Mouse (Mus musculus): ENCODE data around the gene Vmn1r232. TPM values are rescaled to one million over a fixed set of nuclear protein-coding genes. Genes with fewer than 3 reads are reported as not detected.

The Vmn1r232 gene
- not detected for polyA plus RNA-seq (2014; fragmentation: Illumina TruSeq; extraction: RNeasy Lipid Tissue Mini Kit (QIAGEN cat#74804); ENCODE audit: low read depth, low replicate concordance)

DNA sequence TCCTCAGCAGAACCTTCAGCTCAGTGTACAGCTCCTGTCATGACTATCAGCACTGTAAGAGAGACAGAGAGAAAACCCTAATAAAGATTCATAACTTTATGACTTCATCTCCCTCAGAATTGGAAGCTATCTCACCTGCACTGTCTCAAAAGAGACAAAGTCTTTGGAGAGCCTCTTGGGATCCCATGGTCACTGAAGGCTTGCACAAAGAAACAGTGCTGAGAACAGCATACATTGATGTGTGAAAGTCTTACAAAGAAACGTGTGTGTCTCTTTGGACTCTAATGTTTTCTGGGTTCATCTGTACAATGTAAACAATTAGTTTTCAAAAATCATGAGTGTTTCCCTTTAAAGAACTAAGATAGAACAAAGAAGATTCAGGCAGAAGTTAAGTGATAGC, at the start of gene Vmn1r232:
TSS of gene Vmn1r232 (minus strand) at position 101 of the 400 bp plus-strand sequence.

DNA sequence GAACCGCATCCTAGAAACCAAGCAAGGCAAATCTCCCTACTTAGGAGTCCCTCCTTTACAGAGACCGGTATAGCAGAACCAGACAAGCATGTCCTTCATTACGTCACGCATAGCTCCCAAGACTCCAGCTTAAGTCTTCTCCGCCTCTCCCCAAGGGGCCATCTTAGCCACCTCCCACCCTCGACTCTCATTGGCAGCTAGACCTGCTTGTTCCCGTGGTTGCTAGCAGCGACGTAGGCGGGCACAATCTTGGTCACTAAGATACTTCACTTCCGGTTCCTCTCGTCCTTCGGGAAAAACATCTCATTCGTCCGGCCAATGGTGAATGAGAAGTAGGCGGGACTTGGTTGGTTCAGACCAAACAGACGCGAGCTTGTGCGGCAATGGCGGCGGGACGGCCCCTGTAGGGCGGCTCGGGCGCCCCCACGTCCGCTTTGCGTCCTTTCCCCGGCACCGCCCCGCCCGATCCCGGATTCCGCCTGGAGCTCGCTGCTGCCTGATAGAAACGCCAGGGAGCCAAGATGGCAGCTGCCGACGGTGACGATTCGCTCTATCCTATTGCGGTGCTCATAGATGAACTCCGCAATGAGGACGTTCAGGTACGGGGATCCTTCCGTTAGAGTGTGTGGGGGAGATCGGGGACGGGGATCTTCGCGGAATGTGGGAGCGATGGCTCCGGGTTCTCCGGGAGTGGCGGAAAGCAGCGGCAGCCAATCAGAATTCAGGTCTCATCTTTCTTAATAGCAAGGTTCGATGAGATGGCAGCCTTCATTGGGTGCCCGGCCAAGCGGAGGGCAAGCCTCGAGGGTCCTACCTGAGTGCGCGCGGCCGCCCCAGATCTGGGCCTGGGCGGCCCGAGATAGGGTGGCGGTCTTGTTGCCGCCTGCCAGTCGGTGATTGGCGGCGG, 25.7 kb upstream of the Vmn1r232 start, which contains the start of gene Ppp2r1a:
TSS of gene Ppp2r1a (plus strand) at position 327 of the 907 bp plus-strand sequence.

DNA sequence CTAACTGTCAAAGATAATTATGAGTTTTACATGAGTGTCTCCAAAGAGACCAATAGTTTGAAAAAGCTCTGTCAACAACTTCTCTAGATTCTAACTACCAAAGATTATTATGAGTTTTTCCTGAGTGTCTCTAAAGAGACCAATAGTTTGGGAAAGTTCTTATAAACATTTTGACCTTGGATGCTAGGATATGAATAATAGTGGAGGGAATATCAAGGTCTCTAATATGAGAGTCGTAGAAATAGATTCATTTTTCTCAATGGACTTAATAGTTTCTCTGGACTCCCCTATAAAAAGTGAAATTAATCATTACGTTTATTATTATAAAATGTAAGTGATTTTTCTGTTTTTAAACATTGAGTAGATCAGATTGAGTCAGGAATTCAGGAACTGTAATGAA, 14.5 kb downstream of the Vmn1r232 start, which contains the start of gene Vmn1r231:
TSS of gene Vmn1r231 (minus strand) at position 101 of the 400 bp plus-strand sequence.

Other genes with a start within 250 kb of the Vmn1r232 start
- not detected for gene Vmn1r226, start 236.9 kb downstream of the Vmn1r232 start, polyA plus RNA-seq (2014; fragmentation: Illumina TruSeq; extraction: RNeasy Lipid Tissue Mini Kit (QIAGEN cat#74804); ENCODE audit: low read depth, low replicate concordance)
- not detected for gene Vmn1r227, start 189.9 kb downstream of the Vmn1r232 start, polyA plus RNA-seq (2014; fragmentation: Illumina TruSeq; extraction: RNeasy Lipid Tissue Mini Kit (QIAGEN cat#74804); ENCODE audit: low read depth, low replicate concordance)
- gene Vmn1r228, start 133.6 kb downstream of the Vmn1r232 start, polyA plus RNA-seq (2014; fragmentation: Illumina TruSeq; extraction: RNeasy Lipid Tissue Mini Kit (QIAGEN cat#74804); ENCODE audit: low read depth, low replicate concordance) = not detected
- not detected for gene Vmn1r229, start 108.2 kb downstream of the Vmn1r232 start, polyA plus RNA-seq (2014; fragmentation: Illumina TruSeq; extraction: RNeasy Lipid Tissue Mini Kit (QIAGEN cat#74804); ENCODE audit: low read depth, low replicate concordance)
- not detected for gene Vmn1r230, start 79.3 kb downstream of the Vmn1r232 start, polyA plus RNA-seq (2014; fragmentation: Illumina TruSeq; extraction: RNeasy Lipid Tissue Mini Kit (QIAGEN cat#74804); ENCODE audit: low read depth, low replicate concordance)
- gene Vmn1r231, start 14.6 kb downstream of the Vmn1r232 start, polyA plus RNA-seq (2014; fragmentation: Illumina TruSeq; extraction: RNeasy Lipid Tissue Mini Kit (QIAGEN cat#74804); ENCODE audit: low read depth, low replicate concordance) = not detected
- gene Ppp2r1a, start 25.6 kb upstream of the Vmn1r232 start, polyA plus RNA-seq (2014; fragmentation: Illumina TruSeq; extraction: RNeasy Lipid Tissue Mini Kit (QIAGEN cat#74804); ENCODE audit: low read depth, low replicate concordance) = 29.4 TPM
- not detected for gene Vmn1r233, start 76.8 kb upstream of the Vmn1r232 start, polyA plus RNA-seq (2014; fragmentation: Illumina TruSeq; extraction: RNeasy Lipid Tissue Mini Kit (QIAGEN cat#74804); ENCODE audit: low read depth, low replicate concordance)
- 36.9 TPM for gene Zfp160, start 89.2 kb upstream of the Vmn1r232 start, polyA plus RNA-seq (2014; fragmentation: Illumina TruSeq; extraction: RNeasy Lipid Tissue Mini Kit (QIAGEN cat#74804); ENCODE audit: low read depth, low replicate concordance)

Measured in kidney, adult 10 weeks (tissue).